In the genomic region with DNA sequence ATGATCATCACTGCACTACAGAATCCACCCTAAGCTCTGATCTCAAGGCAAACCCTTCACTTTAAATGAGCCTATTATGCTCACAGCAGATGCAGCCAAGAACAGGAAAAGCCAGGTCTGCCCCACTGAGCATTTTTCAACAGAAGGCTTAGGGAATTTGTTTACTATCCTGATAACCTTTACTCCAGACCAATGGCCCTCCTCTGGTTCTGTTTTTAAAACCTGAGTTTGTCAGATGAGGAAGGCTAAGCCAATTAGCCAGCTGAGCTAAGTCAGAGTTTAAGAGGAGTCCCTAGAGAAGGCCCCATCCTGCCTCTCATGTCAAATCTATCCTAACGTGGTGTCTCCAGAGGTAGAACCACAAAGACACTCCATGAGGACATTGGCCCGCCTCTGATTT, we compare ENCODE assay signal across 20 mouse cellular contexts. TPM values are rescaled to one million over a fixed set of nuclear protein-coding genes. Genes with fewer than 3 reads are reported as not detected.
DNase-seq lines count a peak whose midpoint lies in the region; ATAC-seq and TF ChIP-seq lines count a peak whose summit lies in the region.
"Had no signal": no experiment of that assay in that cellular context is flagged by ENCODE, and none has a peak within 500 bp of the region (broad histone marks: within the 10 kb centered on the region; RNA-seq: fewer than 3 reads in every experiment).

No protein-coding gene starts in this region.

- H3K27me3 ChIP-seq in heart, embryonic 16.5 days (ENCODE audit: control insufficient read depth, insufficient read depth, low read length), result no peaks in the 10 kb centered on the region
- no peaks in the 10 kb centered on the region for H3K27me3 ChIP-seq in heart, adult 2 months (ENCODE audit: control insufficient read depth, insufficient read depth, low read length)
- H3K27me3 ChIP-seq in CH12.LX (replicated peaks), result no peaks in the 10 kb centered on the region
- no peaks in the 10 kb centered on the region for H3K27me3 ChIP-seq in stomach, embryonic 14.5 days (ENCODE audit: control insufficient read depth, insufficient read depth, low read length)
- no peaks in the 10 kb centered on the region for H3K27me3 ChIP-seq in midbrain, embryonic 14.5 days (ENCODE audit: control insufficient read depth, insufficient read depth, low read length)
- H3K27me3 ChIP-seq: embryonic facial prominence, embryonic 12.5 days; hindbrain, embryonic 13.5 days; kidney, embryonic 15.5 days; lung, embryonic 15.5 days had no signal

- TF ChIP-seq POLR2A in heart, adult 2 months (IDR thresholded peaks at IDR 0.05; ENCODE audit: insufficient read depth, low read depth, low read length), result no peak
- no peak for TF ChIP-seq POLR2A in CH12.LX (IDR thresholded peaks at IDR 0.05; ENCODE audit: low read depth, low read length)
- TF ChIP-seq POLR2A in bone marrow macrophage, adult 2 months (IDR thresholded peaks at IDR 0.05; ENCODE audit: borderline replicate concordance, low read depth, low read length), result no peak

- no peak for DNase-seq in heart, adult 2 months
- DNase-seq in CH12.LX (ENCODE audit: extremely low read depth), result peak; percentile 12
- DNase-seq in midbrain, embryonic 14.5 days, result no peak
- DNase-seq in adrenal gland, adult 8-10 months, result no peak
- DNase-seq: adrenal gland, postnatal 10 days; cerebellum, adult 11 months; cerebellum, postnatal 10 days; gastrocnemius, postnatal 10 days; retina, postnatal 1 day had no signal

- H3K4me3 ChIP-seq in heart, embryonic 16.5 days (ENCODE audit: low read length), result no peak overlapping the region
- H3K4me3 ChIP-seq in heart, adult 2 months, result no peak overlapping the region
- H3K4me3 ChIP-seq in CH12.LX (replicated peaks in 1 of 3; ENCODE audit: low read depth in 2 of 3, low read length in 2 of 3, poor library complexity in 1 of 3), result no peak overlapping the region
- H3K4me3 ChIP-seq in bone marrow macrophage, adult 2 months (ENCODE audit: insufficient read depth, low read length), result no peak overlapping the region
- no peak overlapping the region for H3K4me3 ChIP-seq in stomach, embryonic 14.5 days (ENCODE audit: low read depth, low read length)
- H3K4me3 ChIP-seq in midbrain, embryonic 14.5 days (replicated peaks; ENCODE audit: low read depth, low read length), result no peak overlapping the region
- H3K4me3 ChIP-seq: embryonic facial prominence, embryonic 12.5 days; erythroblast, embryonic 14.5 days; hindbrain, embryonic 13.5 days; kidney, embryonic 15.5 days; lung, embryonic 15.5 days had no signal

- in situ Hi-C loops in CH12.LX (cut with MboI; ENCODE audit: low pct_ligation_motif_present, low pct_unique_long_range_greater_than_20kb, low sequenced_read_pairs), result no loop called here

- TF ChIP-seq EP300 in heart, adult 2 months (IDR thresholded peaks at IDR 0.05; ENCODE audit: insufficient read depth, low read depth, low read length), result no peak
- TF ChIP-seq EP300 in CH12.LX (IDR thresholded peaks at IDR 0.05; ENCODE audit: low read length), result no peak

- no peak overlapping the region for H3K4me2 ChIP-seq in heart, embryonic 16.5 days (ENCODE audit: low read depth, low read length)
- no peak overlapping the region; the same call in 1 of the 2 replicates for H3K4me2 ChIP-seq in CH12.LX (ENCODE audit: insufficient read depth, low read depth, poor library complexity, severe bottlenecking)
- H3K4me2 ChIP-seq in stomach, embryonic 14.5 days (replicated peaks; ENCODE audit: low read depth, low read length), result no peak overlapping the region
- no peak overlapping the region for H3K4me2 ChIP-seq in midbrain, embryonic 14.5 days (ENCODE audit: low read length)
- H3K4me2 ChIP-seq: embryonic facial prominence, embryonic 12.5 days; hindbrain, embryonic 13.5 days; kidney, embryonic 15.5 days; lung, embryonic 15.5 days; midbrain, embryonic 11.5 days had no signal

- peaks cover 3% of the 10 kb centered on the region for H3K9me3 ChIP-seq in heart, embryonic 16.5 days (replicated peaks; ENCODE audit: control insufficient read depth, low read length)
- peaks cover 2% of the 10 kb centered on the region for H3K9me3 ChIP-seq in CH12.LX (replicated peaks; ENCODE audit: low read length)
- no peaks in the 10 kb centered on the region for H3K9me3 ChIP-seq in stomach, embryonic 14.5 days (ENCODE audit: control insufficient read depth, low read depth, low read length)
- no peaks in the 10 kb centered on the region for H3K9me3 ChIP-seq in midbrain, embryonic 14.5 days (ENCODE audit: control insufficient read depth, low read length)
- H3K9me3 ChIP-seq: embryonic facial prominence, embryonic 12.5 days; hindbrain, embryonic 13.5 days; kidney, embryonic 15.5 days; lung, embryonic 15.5 days had no signal

- 52% methylated on average over 2 of the region's 2 CpGs for WGBS in heart, embryonic 16.5 days
- WGBS in heart, adult 2 months, result 51% methylated on average over 2 of the region's 2 CpGs
- WGBS in stomach, embryonic 14.5 days, result 40% methylated on average over 2 of the region's 2 CpGs
- WGBS in midbrain, embryonic 14.5 days, result 31% methylated on average over 2 of the region's 2 CpGs

- ATAC-seq in heart, embryonic 16.5 days (replicated peaks; ENCODE audit: extremely low read depth, insufficient read depth, low FRiP score), result no peak
- no peak for ATAC-seq in stomach, embryonic 14.5 days (ENCODE audit: insufficient number of reproducible peaks, insufficient read depth, low FRiP score, low read depth)
- no peak for ATAC-seq in midbrain, embryonic 14.5 days (ENCODE audit: low FRiP score, low TSS enrichment)
- ATAC-seq: forebrain, embryonic 14.5 days; intestine, embryonic 16.5 days had no signal

- no peak overlapping the region for H3K9ac ChIP-seq in heart, embryonic 16.5 days (ENCODE audit: low read length)
- H3K9ac ChIP-seq in heart, adult 2 months (ENCODE audit: low read depth, low read length), result no peak overlapping the region
- no peak overlapping the region for H3K9ac ChIP-seq in CH12.LX (ENCODE audit: insufficient read depth, low read depth)
- H3K9ac ChIP-seq in stomach, embryonic 14.5 days (replicated peaks; ENCODE audit: low read depth, low read length), result no peak overlapping the region
- H3K9ac ChIP-seq in midbrain, embryonic 14.5 days (replicated peaks; ENCODE audit: low read length), result no peak overlapping the region
- H3K9ac ChIP-seq: embryonic facial prominence, embryonic 12.5 days; hindbrain, embryonic 13.5 days; kidney, embryonic 15.5 days; lung, embryonic 15.5 days had no signal

- no peaks in the 10 kb centered on the region for H3K79me2 ChIP-seq in heart, adult 2 months (replicated peaks; ENCODE audit: control insufficient read depth, insufficient read depth, low read length)
- H3K79me2 ChIP-seq in CH12.LX (replicated peaks; ENCODE audit: control insufficient read depth, extremely low read depth, insufficient read depth, poor library complexity, severe bottlenecking), result no peaks in the 10 kb centered on the region

- intact Hi-C loops in heart, adult 2 months (cut with DNase I), result no loop called here

- peaks cover 8% of the 10 kb centered on the region for H3K4me1 ChIP-seq in heart, embryonic 16.5 days (ENCODE audit: control insufficient read depth, insufficient read depth, low read length)
- H3K4me1 ChIP-seq in heart, adult 2 months (ENCODE audit: control insufficient read depth, insufficient read depth, low read length), result no peaks in the 10 kb centered on the region; the same call in 1 of the 2 replicates
- peaks cover 20 to 43% of the 10 kb centered on the region in 2 experiments for H3K4me1 ChIP-seq in CH12.LX (ENCODE audit: control insufficient read depth in 1 of 2, insufficient read depth in 2 of 2)
- H3K4me1 ChIP-seq in bone marrow macrophage, adult 2 months (ENCODE audit: control insufficient read depth, insufficient read depth, low read length), result peaks cover 42% of the 10 kb centered on the region
- 0 out of 2 replicates have a peak, but pooled peaks cover 6% of the 10 kb centered on the region for H3K4me1 ChIP-seq in stomach, embryonic 14.5 days (ENCODE audit: control insufficient read depth, insufficient read depth, low read length)
- no peaks in the 10 kb centered on the region; the same call in 1 of the 2 replicates for H3K4me1 ChIP-seq in midbrain, embryonic 14.5 days (ENCODE audit: control insufficient read depth, insufficient read depth, low read length)
- H3K4me1 ChIP-seq: embryonic facial prominence, embryonic 12.5 days; hindbrain, embryonic 13.5 days had no signal

- no peak for TF ChIP-seq RAD21 in CH12.LX (IDR thresholded peaks at IDR 0.05; ENCODE audit: low read depth, low read length)

- no peak for TF ChIP-seq CTCF in heart, adult 2 months (IDR thresholded peaks at IDR 0.05)
- TF ChIP-seq CTCF in CH12.LX (conservative IDR thresholded peaks at IDR 0.05 in 1 of 2, IDR thresholded peaks at IDR 0.05 in 1 of 2; ENCODE audit: low read depth in 2 of 2, low read length in 2 of 2), result no peak
- TF ChIP-seq CTCF in bone marrow macrophage, adult 2 months (IDR thresholded peaks at IDR 0.05; ENCODE audit: low read depth, low read length), result no peak

- dilution Hi-C loops in CH12.LX (cut with MboI; ENCODE audit: extremely low pct_ligation_motif_present, extremely low pct_unique_long_range_greater_than_20kb, low sequenced_read_pairs), result no loop called here

- peak overlapping the region; percentile 26 for H3K27ac ChIP-seq in heart, embryonic 16.5 days (ENCODE audit: low read length)
- H3K27ac ChIP-seq in heart, adult 2 months, result no peak overlapping the region
- no peak overlapping the region for H3K27ac ChIP-seq in CH12.LX (ENCODE audit: insufficient read depth, low read depth)
- peak overlapping the region; percentile 45 for H3K27ac ChIP-seq in bone marrow macrophage, adult 2 months (ENCODE audit: insufficient read depth, low read depth, low read length)
- H3K27ac ChIP-seq in stomach, embryonic 14.5 days (ENCODE audit: low read length), result peak overlapping the region; percentile 33; the same call in 1 of the 2 replicates
- H3K27ac ChIP-seq in midbrain, embryonic 14.5 days (replicated peaks; ENCODE audit: low read depth, low read length), result no peak overlapping the region
- H3K27ac ChIP-seq: embryonic facial prominence, embryonic 12.5 days; hindbrain, embryonic 13.5 days; kidney, embryonic 15.5 days; lung, embryonic 15.5 days had no signal

- H3K36me3 ChIP-seq in heart, embryonic 16.5 days (ENCODE audit: control insufficient read depth, insufficient read depth), result no peaks in the 10 kb centered on the region
- no peaks in the 10 kb centered on the region for H3K36me3 ChIP-seq in heart, adult 2 months (ENCODE audit: control insufficient read depth, insufficient read depth, low read length)
- no peaks in the 10 kb centered on the region for H3K36me3 ChIP-seq in CH12.LX (replicated peaks in 1 of 2; ENCODE audit: control insufficient read depth in 1 of 2, insufficient read depth in 1 of 2, low read length in 1 of 2)
- H3K36me3 ChIP-seq in stomach, embryonic 14.5 days (ENCODE audit: control insufficient read depth, insufficient read depth, low read length), result no peaks in the 10 kb centered on the region
- no peaks in the 10 kb centered on the region for H3K36me3 ChIP-seq in midbrain, embryonic 14.5 days (ENCODE audit: control insufficient read depth, insufficient read depth, low read length)
- H3K36me3 ChIP-seq: embryonic facial prominence, embryonic 12.5 days; hindbrain, embryonic 13.5 days; kidney, embryonic 15.5 days; lung, embryonic 15.5 days had no signal

RNA-seq across cellular contexts. Expression of a gene that starts 19.1 kb away (rescaled TPM):
- 26.6 and 35.2 TPM in 2 replicates for polyA plus RNA-seq in heart, embryonic 16.5 days (2015; fragmentation: Nextera tagmentation; extraction: Ambion mirVana)
- 10 to 100 TPM; 29.6 to 30.1 TPM for total RNA-seq in heart, adult 2 months (2021)
- polyA plus RNA-seq in heart, adult 2 months (2012; rRNA removed), result 5.5 and 11.4 TPM in 2 replicates
- total RNA-seq in CH12.LX (2012; rRNA removed) (not detected in 2 replicates), CH12.LX (2014; rRNA removed) (0.07 and 0.47 TPM in 2 replicates)
- 0.07 TPM in 1 of 2 replicates, not detected in the other for polyA plus RNA-seq in CH12.LX (2012; ENCODE audit: insufficient read length, low read depth)
- polyA plus RNA-seq in bone marrow macrophage, adult 2 months (2012; ENCODE audit: insufficient read depth, insufficient read length, missing spikeins), result 1.2 and 1.8 TPM in 2 replicates
- polyA plus RNA-seq in stomach, embryonic 14.5 days (2014; fragmentation: Nextera tagmentation; extraction: Ambion mirVana), result 107 and 108 TPM in 2 replicates
- polyA plus RNA-seq in midbrain, embryonic 14.5 days (2014; fragmentation: Nextera tagmentation; extraction: Ambion mirVana), result 60.4 and 93.1 TPM in 2 replicates
- total RNA-seq in adrenal gland, adult 8-10 months (2022), result 10 to 100 TPM; 47.5 to 65.6 (median 54.5) TPM
- polyA plus RNA-seq: erythroblast, embryonic 14.5 days had no signal

RNA-seq across cellular contexts. Expression of a gene that starts 51.9 kb away (rescaled TPM):
- polyA plus RNA-seq in heart, embryonic 16.5 days (2015; fragmentation: Nextera tagmentation; extraction: Ambion mirVana), result 3.3 and 6.1 TPM in 2 replicates
- total RNA-seq in heart, adult 2 months (2021), result under 1 TPM; 0.45 to 0.68 TPM
- 0.23 and 0.51 TPM in 2 replicates for polyA plus RNA-seq in heart, adult 2 months (2012; rRNA removed)
- 9.1 and 17.5 TPM in 2 replicates for total RNA-seq in CH12.LX (2012; rRNA removed)
- total RNA-seq in CH12.LX (2014; rRNA removed), result 12.2 and 16.7 TPM in 2 replicates
- polyA plus RNA-seq in CH12.LX (2012; ENCODE audit: insufficient read length, low read depth), result 10.6 and 11.4 TPM in 2 replicates
- 5.4 and 6.4 TPM in 2 replicates for polyA plus RNA-seq in bone marrow macrophage, adult 2 months (2012; ENCODE audit: insufficient read depth, insufficient read length, missing spikeins)
- polyA plus RNA-seq in stomach, embryonic 14.5 days (2014; fragmentation: Nextera tagmentation; extraction: Ambion mirVana), result 3.6 and 4.4 TPM in 2 replicates
- 0.34 and 0.47 TPM in 2 replicates for polyA plus RNA-seq in midbrain, embryonic 14.5 days (2014; fragmentation: Nextera tagmentation; extraction: Ambion mirVana)
- under 1 TPM; 0.35 to 0.99 (median 0.48) TPM for total RNA-seq in adrenal gland, adult 8-10 months (2022)
- polyA plus RNA-seq: erythroblast, embryonic 14.5 days had no signal

Comparison
In these comparisons a context has a peak if more than half of its experiments do, and no peak if none do; other contexts are left out.
1. H3K27ac ChIP-seq: peak in heart, embryonic 16.5 days (single experiment), bone marrow macrophage, adult 2 months (single experiment) and stomach, embryonic 14.5 days (single experiment); none in heart, adult 2 months (single experiment), CH12.LX (single experiment) and midbrain, embryonic 14.5 days (single experiment).